Mouse (Mus musculus) embryonic facial prominence, embryonic 13.5 days (tissue): ENCODE data around the gene Grin3a. TPM values are rescaled to one million over a fixed set of nuclear protein-coding genes. Genes with fewer than 3 reads are reported as not detected.

Experiments used
- ATAC-seq: fragments of 200-750 bp; cut with Nextera tagmentation; 2 replicates; pipeline ENCODE4 v1.8.0; 2017; ENCODE audit warnings: low read depth; ENCODE audit not compliant: insufficient number of reproducible peaks, insufficient read depth, low FRiP score, low TSS enrichment
- H3K27ac ChIP-seq: fragments of 300-500 bp; sonication (generic); 2 replicates; pipeline ENCODE4 v1.5.1; 2015; ENCODE audit warnings: moderate library complexity, mild to moderate bottlenecking, inconsistent platforms
- H3K27me3 ChIP-seq: fragments of 300-500 bp; sonication (generic); 2 replicates; pipeline ENCODE4 v1.6.1; 2015; ENCODE audit warnings: mild to moderate bottlenecking, inconsistent platforms
- H3K36me3 ChIP-seq: fragments of 300-500 bp; sonication (generic); 2 replicates; pipeline ENCODE4 v1.6.1; 2015; ENCODE audit warnings: mild to moderate bottlenecking, inconsistent platforms
- H3K4me1 ChIP-seq: fragments of 300-500 bp; sonication (generic); 2 replicates; pipeline ENCODE4 v1.6.1; 2015; ENCODE audit warnings: inconsistent platforms
- H3K4me2 ChIP-seq: fragments of 300-500 bp; sonication (generic); 2 replicates; pipeline ENCODE4 v1.6.1; 2015; ENCODE audit warnings: moderate library complexity, mild to moderate bottlenecking, inconsistent platforms
- H3K4me3 ChIP-seq: fragments of 300-500 bp; sonication (generic); 2 replicates; pipeline ENCODE4 v1.5.1; 2015; ENCODE audit warnings: mild to moderate bottlenecking, inconsistent platforms
- H3K9ac ChIP-seq: fragments of 300-500 bp; sonication (generic); 2 replicates; pipeline ENCODE4 v1.6.1; 2015; ENCODE audit warnings: mild to moderate bottlenecking, inconsistent platforms
- H3K9me3 ChIP-seq: fragments of 300-500 bp; sonication (generic); 2 replicates; pipeline ENCODE4 v1.6.1; 2016; ENCODE audit warnings: inconsistent platforms
- WGBS: fragments of 180-500 bp; shearing (Covaris S2); methylation state at CpG from one replicate; pipeline ENCODE4 v1.1.7; 2015; ENCODE audit warnings: mixed read lengths; 5-methylcytosine and 5-hydroxymethylcytosine counted together
- polyA plus RNA-seq: library from polyadenylated mRNA; unstranded; fragments of >200 nt; fragmentation: Nextera tagmentation; extraction: Ambion mirVana; gene quantifications from 2 replicates; pipeline ENCODE4 v1.2.1, GENCODE M21; 2015

Gene Grin3a
- polyA plus RNA-seq: 1.4 and 2.0 TPM in 2 replicates

DNA sequence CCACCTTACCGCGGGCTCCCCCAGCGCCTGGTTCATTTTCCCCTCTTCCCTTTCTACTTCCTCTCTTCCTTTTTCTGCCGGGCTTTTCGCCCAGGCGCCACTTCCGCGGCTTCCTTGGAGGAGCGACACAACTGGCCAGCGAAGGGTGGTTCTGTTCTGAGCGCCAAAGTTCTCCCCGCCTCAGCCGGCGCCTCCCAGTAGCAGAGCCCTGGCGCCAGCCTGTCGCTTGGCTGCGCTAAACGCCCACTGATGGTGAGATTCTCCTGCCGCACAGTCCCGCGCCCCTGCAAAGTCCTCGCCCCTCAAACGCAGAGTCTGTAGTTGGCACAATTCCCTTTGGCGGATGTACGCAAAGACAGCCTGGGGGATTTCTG, at the start of gene Grin3a:
TSS of gene Grin3a (minus strand) at position 133 of the 374 bp plus-strand sequence.
- ATAC-seq: peak; percentile 74

DNA sequence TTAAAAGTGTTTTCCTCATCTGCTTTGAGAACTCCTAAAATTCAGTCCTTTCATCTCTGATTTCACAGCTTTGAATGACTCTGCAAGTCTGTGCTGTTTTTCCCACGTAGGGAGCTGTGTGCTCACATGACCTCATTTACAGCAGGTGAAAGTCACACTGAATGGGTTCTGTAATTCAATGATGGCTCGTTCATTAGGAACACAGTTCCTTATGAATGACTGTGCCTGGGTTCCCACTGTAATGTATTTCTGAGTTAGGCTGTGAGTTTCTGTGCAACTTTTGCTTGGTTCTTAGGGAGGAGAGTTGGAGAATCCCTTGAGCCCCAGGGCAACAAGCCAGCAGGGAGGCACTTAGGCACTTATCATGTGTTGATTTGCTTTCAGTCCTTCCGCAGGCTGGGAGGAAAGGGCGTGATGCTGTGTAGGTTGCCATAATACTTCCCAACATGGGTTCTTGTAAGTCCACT, 46.3 kb upstream of the Grin3a start:
- WGBS: 19% methylated on average over 4 of the region's 4 CpGs
- Histone ChIP-seq H3K4me1 (no peaks in the 10 kb centered on the region), H3K27ac (no peak overlapping the region), H3K9me3 (no peaks in the 10 kb centered on the region), H3K36me3 (no peaks in the 10 kb centered on the region), H3K4me2 (no peak overlapping the region), H3K4me3 (no peak overlapping the region), H3K27me3 (no peaks in the 10 kb centered on the region; the same call in 1 of the 2 replicates), H3K9ac (no peak overlapping the region)
- no peak for ATAC-seq

More for the DNA sequence above, at the start of gene Grin3a:
- Histone ChIP-seq H3K4me1 (peaks cover 12% of the 10 kb centered on the region), H3K36me3 (no peaks in the 10 kb centered on the region), H3K4me2 (peak within 1 kb of the TSS; percentile 96), H3K9ac (peak within 1 kb of the TSS; percentile 65), H3K27ac (no peak within 1 kb of the TSS), H3K27me3 (peaks cover 62% of the 10 kb centered on the region), H3K9me3 (no peaks in the 10 kb centered on the region), H3K4me3 (peak within 1 kb of the TSS; percentile 58)
- under 1% methylated on average over 25 of the region's 25 CpGs for WGBS

DNA sequence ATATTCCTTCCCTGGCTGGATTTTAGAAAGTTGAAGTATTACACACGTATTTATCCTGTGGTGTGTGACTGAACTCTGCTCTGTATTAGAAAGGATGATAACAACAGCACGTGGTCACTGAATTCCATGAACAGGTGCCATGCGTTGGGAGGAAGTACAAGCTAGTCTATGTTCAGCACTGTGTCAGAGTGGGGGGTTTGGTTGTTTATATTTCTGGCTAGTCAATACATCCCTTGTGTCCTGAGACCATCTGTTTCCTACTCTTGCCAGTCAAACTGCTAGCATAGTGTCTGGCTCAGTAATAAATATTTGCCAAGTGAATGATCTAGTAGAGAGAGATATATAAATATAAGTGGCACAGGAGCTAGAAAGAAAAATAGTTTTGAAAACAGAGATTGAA, 31.5 kb upstream of the Grin3a start:
- Histone ChIP-seq H3K9ac (no peak overlapping the region), H3K4me1 (no peaks in the 10 kb centered on the region), H3K27me3 (no peaks in the 10 kb centered on the region), H3K4me2 (no peak overlapping the region), H3K4me3 (no peak overlapping the region), H3K9me3 (no peaks in the 10 kb centered on the region), H3K36me3 (no peaks in the 10 kb centered on the region), H3K27ac (no peak overlapping the region)
- no peak for ATAC-seq
- WGBS: 57% methylated on average over 3 of the region's 3 CpGs

DNA sequence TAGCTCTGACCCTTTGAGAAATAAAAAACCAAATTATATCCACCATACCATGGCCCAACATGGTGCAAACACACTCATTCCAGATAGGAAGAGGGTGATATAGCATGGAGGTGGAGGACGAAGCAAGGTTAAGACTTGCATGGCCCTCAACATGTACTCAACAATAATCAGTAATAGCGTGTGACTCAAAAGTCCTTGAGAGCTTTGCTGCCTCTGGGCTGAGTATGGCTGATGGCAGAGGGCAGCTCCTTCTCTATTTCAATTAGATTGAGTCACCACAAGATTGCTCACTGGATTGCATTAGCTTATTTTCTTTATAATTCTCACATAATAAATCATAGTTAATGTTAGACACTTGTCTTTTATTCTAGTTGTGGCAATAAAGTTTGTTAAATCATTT, 15.1 kb upstream of the Grin3a start:
- Histone ChIP-seq H3K4me3 (no peak overlapping the region), H3K27me3 (no peaks in the 10 kb centered on the region), H3K4me1 (no peaks in the 10 kb centered on the region), H3K36me3 (no peaks in the 10 kb centered on the region), H3K4me2 (no peak overlapping the region), H3K27ac (no peak overlapping the region), H3K9ac (no peak overlapping the region), H3K9me3 (no peaks in the 10 kb centered on the region)
- 92% methylated on average over 2 of the region's 2 CpGs for WGBS
- ATAC-seq: no peak

DNA sequence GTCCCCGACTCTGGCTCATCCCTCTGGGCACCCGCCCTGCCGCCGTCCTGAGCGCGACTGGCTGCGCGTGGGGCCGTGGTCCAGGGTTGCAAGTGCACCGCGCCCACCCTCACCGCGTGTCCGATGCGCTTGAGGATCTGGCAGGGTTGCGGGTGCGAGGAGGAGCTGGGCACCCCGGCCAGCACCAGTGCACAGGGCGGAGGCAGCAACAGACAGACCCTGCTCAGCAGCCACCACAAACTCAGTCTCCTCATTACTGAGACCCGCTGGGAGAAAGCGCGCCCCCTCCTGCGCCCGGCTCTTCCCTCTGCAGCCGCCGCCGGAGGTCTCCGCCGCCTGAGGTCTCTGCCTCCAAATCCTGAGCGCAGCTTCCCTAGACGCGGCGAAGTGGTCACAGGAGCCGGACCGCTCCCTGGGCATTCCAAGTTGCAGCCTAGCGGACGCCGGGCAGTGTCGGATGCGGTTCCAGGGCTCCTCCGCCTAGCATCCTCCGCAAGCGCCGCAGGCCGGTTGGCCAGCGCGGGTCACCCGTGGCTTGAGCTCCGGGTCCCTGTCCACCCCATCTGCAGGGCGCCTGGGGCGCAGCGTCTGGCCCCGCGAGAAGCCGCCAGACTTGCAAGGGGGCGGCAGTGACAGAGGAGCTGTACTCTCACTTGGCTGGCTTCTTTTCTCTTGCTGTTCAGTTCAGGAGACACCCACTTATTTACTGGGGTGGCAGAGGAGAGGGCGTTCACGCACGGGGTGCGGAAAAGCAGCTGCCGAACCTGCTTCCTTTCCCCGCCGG, 524 bp downstream of the Grin3a start:
- no peak for ATAC-seq
- peaks cover 62% of the 10 kb centered on the region for H3K27me3 ChIP-seq
- H3K9ac ChIP-seq: peak overlapping the region; percentile 65
- peak overlapping the region; percentile 58 for H3K4me3 ChIP-seq
- under 1% methylated on average over 63 of the region's 63 CpGs for WGBS
- H3K4me1 ChIP-seq: peaks cover 12% of the 10 kb centered on the region
- H3K36me3 ChIP-seq: no peaks in the 10 kb centered on the region
- no peaks in the 10 kb centered on the region for H3K9me3 ChIP-seq
- no peak overlapping the region for H3K27ac ChIP-seq
- H3K4me2 ChIP-seq: peak overlapping the region; percentile 96

DNA sequence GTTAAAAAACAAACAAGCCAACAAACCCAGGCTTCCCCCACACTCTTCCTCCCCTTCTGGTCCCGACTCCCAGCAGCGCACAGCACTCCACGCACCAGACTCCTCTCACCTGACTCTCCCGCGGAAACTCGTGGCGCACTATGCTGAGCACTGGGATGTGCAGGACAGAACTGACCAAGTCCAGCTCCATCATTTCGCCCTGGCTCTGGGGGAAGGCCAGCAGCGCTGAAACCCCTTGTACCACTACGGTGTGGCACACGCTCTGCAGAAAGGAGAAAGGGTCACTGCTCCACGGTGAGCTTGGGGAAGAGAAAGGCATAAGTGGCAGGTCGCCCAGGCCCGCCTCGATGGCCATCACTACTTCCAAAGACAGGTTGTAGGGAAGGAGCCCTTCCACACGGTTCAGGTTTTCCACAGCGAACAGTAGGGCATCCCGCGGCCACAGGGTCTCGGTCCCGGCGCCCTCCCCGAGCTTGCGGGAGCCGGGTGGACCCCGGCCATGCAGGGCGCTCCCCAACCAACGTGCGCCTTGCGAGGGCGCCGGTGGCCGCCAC, 1.2 kb downstream of the Grin3a start:
- Histone ChIP-seq H3K27ac (no peak overlapping the region), H3K36me3 (no peaks in the 10 kb centered on the region), H3K4me1 (peaks cover 12% of the 10 kb centered on the region), H3K4me2 (peak overlapping the region; percentile 96), H3K4me3 (peak overlapping the region; percentile 58), H3K27me3 (peaks cover 62% of the 10 kb centered on the region), H3K9ac (peak overlapping the region; percentile 65), H3K9me3 (no peaks in the 10 kb centered on the region)
- WGBS: 2% methylated on average over 33 of the region's 33 CpGs
- peak; percentile 46; the same call in 1 of the 2 replicates for ATAC-seq

DNA sequence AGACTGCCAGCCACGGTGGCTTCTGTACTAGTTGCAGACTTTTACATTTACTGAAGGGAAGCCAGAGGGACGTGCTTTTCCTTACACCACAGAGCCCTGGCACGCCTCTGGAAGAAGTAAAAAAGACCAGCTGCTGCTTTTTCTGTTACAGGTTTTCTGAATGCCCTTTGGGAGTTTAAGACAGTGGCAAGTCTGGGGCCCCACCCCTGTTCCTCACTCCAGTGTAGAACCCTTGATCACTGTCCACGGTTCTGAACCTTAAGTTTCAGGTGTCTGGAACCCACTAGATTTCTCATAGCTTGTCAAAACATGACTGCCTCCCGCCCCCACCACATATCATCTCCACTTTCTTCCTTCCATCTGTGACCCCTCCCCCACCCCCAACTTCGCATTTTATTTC, 1.8 kb downstream of the Grin3a start:
- Histone ChIP-seq H3K9ac (no peak overlapping the region), H3K4me2 (peak overlapping the region; percentile 96), H3K36me3 (no peaks in the 10 kb centered on the region), H3K27me3 (peaks cover 61% of the 10 kb centered on the region), H3K9me3 (no peaks in the 10 kb centered on the region), H3K27ac (no peak overlapping the region), H3K4me1 (peaks cover 12% of the 10 kb centered on the region), H3K4me3 (peak overlapping the region; percentile 58)
- WGBS: 9% methylated on average over 6 of the region's 6 CpGs
- 0 out of 2 replicates have a peak, but pooled peaks have one; percentile 39 for ATAC-seq

DNA sequence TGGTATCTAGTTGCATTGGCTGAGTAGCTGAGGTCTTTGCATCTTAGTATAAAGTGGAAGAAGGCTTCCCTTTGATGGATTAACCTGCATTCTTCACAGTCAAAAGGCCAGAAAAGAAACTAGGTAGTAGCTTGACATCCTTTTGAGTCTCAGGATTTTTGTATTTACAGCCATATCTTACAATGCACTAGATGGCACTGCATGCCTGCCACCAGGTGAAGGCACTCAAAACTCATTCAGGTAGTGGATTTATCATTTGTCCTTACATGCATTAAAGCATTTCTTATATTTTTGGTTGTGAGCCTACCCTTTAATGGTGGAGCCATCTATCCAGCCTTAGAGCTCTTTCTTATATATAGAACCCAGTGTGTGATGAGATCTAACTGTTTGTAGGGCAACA, 13.5 kb downstream of the Grin3a start:
- Histone ChIP-seq H3K9ac (no peak overlapping the region), H3K4me2 (no peak overlapping the region), H3K36me3 (no peaks in the 10 kb centered on the region), H3K9me3 (no peaks in the 10 kb centered on the region), H3K27ac (no peak overlapping the region), H3K27me3 (no peaks in the 10 kb centered on the region), H3K4me1 (no peaks in the 10 kb centered on the region), H3K4me3 (no peak overlapping the region)
- no peak for ATAC-seq

DNA sequence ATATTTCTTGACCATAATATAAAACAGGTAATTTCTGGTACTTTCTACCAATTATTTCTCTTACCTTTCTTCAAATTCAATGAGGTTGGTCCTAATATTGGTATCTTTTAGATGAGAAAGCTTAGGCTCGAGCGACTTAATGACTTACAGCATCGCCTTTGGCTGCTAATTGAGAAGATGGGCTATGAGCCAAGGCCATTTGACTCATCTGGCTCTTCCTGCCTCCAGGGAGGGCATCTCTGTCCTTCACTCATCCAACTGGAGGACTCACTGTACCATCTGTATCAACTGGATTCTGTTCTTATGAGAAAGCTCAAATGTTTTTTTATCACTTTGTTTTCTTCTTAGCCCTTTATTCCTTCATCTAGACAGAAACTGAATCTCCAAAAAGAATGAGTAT, 31.7 kb downstream of the Grin3a start:
- Histone ChIP-seq H3K4me1 (no peaks in the 10 kb centered on the region), H3K36me3 (no peaks in the 10 kb centered on the region), H3K4me2 (no peak overlapping the region), H3K4me3 (no peak overlapping the region), H3K27me3 (no peaks in the 10 kb centered on the region), H3K9me3 (no peaks in the 10 kb centered on the region), H3K9ac (no peak overlapping the region), H3K27ac (no peak overlapping the region)
- ATAC-seq: no peak
- WGBS: 86% methylated on average over 3 of the region's 3 CpGs

DNA sequence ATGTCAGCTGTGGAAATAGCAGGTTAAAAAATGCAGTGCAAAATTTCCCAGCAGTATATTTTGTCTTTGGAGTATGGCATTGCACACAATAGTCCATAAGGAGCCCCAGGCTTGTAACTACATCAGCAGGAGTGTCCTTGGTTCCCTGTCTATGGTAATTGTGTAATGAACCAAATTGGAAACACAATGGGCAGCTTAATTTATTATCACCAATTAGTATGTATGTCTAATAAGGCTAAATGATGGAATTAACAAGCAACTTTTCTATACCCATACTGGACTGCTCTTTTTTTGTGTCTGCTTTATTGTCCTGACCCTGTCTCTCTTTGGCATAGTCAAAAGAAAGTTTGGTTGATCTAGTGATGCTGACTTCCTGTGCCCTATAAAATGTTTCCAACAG, 38.8 kb downstream of the Grin3a start:
- H3K27ac ChIP-seq: 0 out of 2 replicates have a peak overlapping the region, but pooled peaks have one; percentile 2
- no peak for ATAC-seq
- no peaks in the 10 kb centered on the region for H3K9me3 ChIP-seq
- H3K36me3 ChIP-seq: no peaks in the 10 kb centered on the region
- no peaks in the 10 kb centered on the region for H3K27me3 ChIP-seq
- H3K4me1 ChIP-seq: no peaks in the 10 kb centered on the region
- H3K4me2 ChIP-seq: no peak overlapping the region
- H3K4me3 ChIP-seq: no peak overlapping the region
- H3K9ac ChIP-seq: no peak overlapping the region

DNA sequence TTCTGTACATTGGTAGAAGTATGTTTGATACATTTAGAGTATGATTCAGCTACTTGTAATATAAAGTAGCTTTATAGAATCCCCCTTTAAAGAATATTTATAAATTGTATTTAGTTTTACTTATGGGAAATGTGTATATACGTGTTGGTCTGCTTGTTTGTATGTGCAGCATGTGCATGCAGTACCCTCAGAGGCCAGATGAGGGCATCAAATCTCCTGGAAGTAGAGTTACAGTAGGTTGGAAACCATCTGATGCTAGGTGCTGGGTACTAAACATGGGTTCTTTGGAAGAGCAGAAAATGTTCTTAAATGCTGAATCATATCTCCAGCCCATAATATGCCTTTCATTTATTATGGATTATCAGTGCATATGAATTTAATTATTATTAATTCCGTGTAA, 46.2 kb downstream of the Grin3a start:
- no peak overlapping the region for H3K27ac ChIP-seq
- no peak overlapping the region for H3K9ac ChIP-seq
- 83% methylated on average over 2 of the region's 2 CpGs for WGBS
- H3K27me3 ChIP-seq: no peaks in the 10 kb centered on the region
- no peaks in the 10 kb centered on the region for H3K4me1 ChIP-seq
- H3K4me3 ChIP-seq: no peak overlapping the region
- no peaks in the 10 kb centered on the region for H3K36me3 ChIP-seq
- H3K4me2 ChIP-seq: no peak overlapping the region
- H3K9me3 ChIP-seq: no peaks in the 10 kb centered on the region
- no peak for ATAC-seq

DNA sequence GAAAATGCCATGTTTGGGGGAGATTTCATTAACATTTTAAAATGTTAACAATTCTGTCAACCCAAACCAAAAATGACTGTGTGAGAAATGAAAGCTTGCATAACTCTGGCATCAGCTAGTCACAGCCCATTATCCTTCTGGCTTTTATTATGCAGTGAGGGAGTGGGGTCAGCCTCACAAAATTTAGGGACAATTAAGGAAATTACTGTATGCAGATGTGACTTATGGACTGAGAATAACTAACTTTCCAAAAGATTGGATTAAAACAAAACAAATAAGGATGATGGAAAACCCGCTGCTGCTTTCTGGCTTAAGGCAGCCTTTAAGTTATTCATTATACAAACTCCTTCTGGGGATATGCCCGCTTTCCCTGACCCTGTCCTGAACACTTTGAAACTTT, 56.6 kb downstream of the Grin3a start:
- Histone ChIP-seq H3K4me1 (no peaks in the 10 kb centered on the region), H3K36me3 (no peaks in the 10 kb centered on the region), H3K9ac (no peak overlapping the region), H3K4me2 (no peak overlapping the region), H3K27ac (no peak overlapping the region), H3K9me3 (no peaks in the 10 kb centered on the region), H3K27me3 (no peaks in the 10 kb centered on the region), H3K4me3 (no peak overlapping the region)
- ATAC-seq: no peak
- WGBS: 58% methylated on average over 2 of the region's 2 CpGs
